ENCODE assay signal across 8 mouse cellular contexts in the genomic region with DNA sequence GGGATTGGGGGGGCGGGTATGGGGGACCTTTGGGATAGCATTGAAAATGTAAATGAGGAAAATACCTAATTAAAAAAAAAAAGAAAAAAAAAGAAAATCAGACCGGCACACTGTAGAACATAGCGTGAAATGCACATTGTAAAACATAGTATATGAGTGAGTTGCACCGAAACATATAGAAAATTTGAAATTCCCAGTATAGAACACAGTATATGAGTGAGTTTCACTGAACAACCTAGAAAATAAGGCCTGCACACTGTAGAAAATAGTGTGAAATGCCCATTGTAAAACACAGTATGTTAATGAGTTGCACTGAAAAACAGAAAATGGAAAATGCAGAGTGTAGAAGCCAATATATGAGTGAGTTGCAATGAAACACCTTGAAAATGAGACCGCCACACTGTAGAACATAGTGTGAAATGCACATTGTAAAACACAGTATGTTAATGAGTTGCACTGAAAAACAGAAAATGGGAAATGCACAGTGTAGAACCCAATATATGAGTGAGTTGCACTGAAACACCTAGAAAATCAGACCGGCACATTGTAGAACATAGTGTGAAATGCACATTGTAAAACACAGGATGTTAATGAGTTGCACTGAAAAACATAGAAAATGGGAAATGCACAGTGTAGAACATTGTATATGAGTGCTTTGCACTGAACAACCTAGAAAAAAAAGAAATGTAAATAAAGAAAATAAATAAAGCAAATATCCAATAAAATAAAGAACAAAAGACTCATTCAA. TPM values are rescaled to one million over a fixed set of nuclear protein-coding genes. Genes with fewer than 3 reads are reported as not detected.
DNase-seq lines count a peak whose midpoint lies in the region; ATAC-seq lines count a peak whose summit lies in the region.
"Had no signal": no experiment of that assay in that cellular context is flagged by ENCODE, and none has a peak within 500 bp of the region (broad histone marks: within the 10 kb centered on the region; RNA-seq: fewer than 3 reads in every experiment).

No protein-coding gene starts in this region.

- no peak overlapping the region for H3K4me2 ChIP-seq in intestine, embryonic 16.5 days (ENCODE audit: low read depth, low read length)

- no peak overlapping the region for H3K9ac ChIP-seq in intestine, embryonic 16.5 days (ENCODE audit: low read depth, low read length)

- no peaks in the 10 kb centered on the region for H3K9me3 ChIP-seq in intestine, embryonic 16.5 days (ENCODE audit: control insufficient read depth, low read length)

- no peaks in the 10 kb centered on the region for H3K27me3 ChIP-seq in intestine, embryonic 16.5 days (replicated peaks; ENCODE audit: control insufficient read depth, insufficient read depth, low read length)

- 55% methylated on average over 5 of the region's 6 CpGs for WGBS in intestine, embryonic 16.5 days

- no peak overlapping the region for H3K4me3 ChIP-seq in intestine, embryonic 16.5 days (ENCODE audit: low read length)

- peak; percentile 96 for DNase-seq in 3T3-L1 (ENCODE audit: low read depth, low spot score)
- peak; percentile 24 to 26 for DNase-seq in cerebellum, postnatal 14 days
- peak; percentile 43 for DNase-seq in gastrocnemius, postnatal 10 days
- DNase-seq in lung, postnatal 10 days = peak; percentile 63
- DNase-seq in spleen, postnatal 36 days (ENCODE audit: low spot score in 2 of 2) = peak; percentile 13 to 43

- no peaks in the 10 kb centered on the region for H3K36me3 ChIP-seq in intestine, embryonic 16.5 days (ENCODE audit: control insufficient read depth, insufficient read depth, low read length)

- no peaks in the 10 kb centered on the region for H3K4me1 ChIP-seq in intestine, embryonic 16.5 days (ENCODE audit: control insufficient read depth, insufficient read depth, low read length)

- peak; percentile 99 for ATAC-seq in CD4-positive, CD25-positive, alpha-beta regulatory T cell, adult 4 months
- ATAC-seq in intestine, embryonic 16.5 days = peak; percentile 100

- no peak overlapping the region for H3K27ac ChIP-seq in intestine, embryonic 16.5 days (ENCODE audit: low read length)

RNA-seq across cellular contexts. Expression of gene Cldn34d, which starts 4.1 kb away (rescaled TPM):
- not detected for polyA plus RNA-seq in CD4-positive, CD25-positive, alpha-beta regulatory T cell, adult 4 months (2017; shearing (Covaris generic))
- total RNA-seq in gastrocnemius, postnatal 10 days (2021) = not detected
- not detected in 2 replicates for polyA plus RNA-seq in intestine, embryonic 16.5 days (2015; fragmentation: Nextera tagmentation; extraction: Ambion mirVana)
- total RNA-seq: layer of hippocampus, postnatal 14 days had no signal

Comparison
In these comparisons a context has a peak if more than half of its experiments do, and no peak if none do; other contexts are left out.
1. DNase-seq: peak in every context shown above with its lines; median percentile 96 in 3T3-L1; 63 in lung, postnatal 10 days; 43 in gastrocnemius, postnatal 10 days; 28 in spleen, postnatal 36 days; 25 in cerebellum, postnatal 14 days.